Mouse (Mus musculus) heart, postnatal 10 days (tissue): ENCODE measurements at regions not wholly inside any gene's neighbourhood (a gene's known extent, or its start where the extent isn't known, plus 50 kb on each side); places are given as distances from the start of the nearest gene placed in this dataset.

Source experiments
- DNase-seq, 2 experiments: peaks; one replicate each; pipeline ENCODE4 v3.0.0; 2021
- intact Hi-C: fragments of 180-260 bp; cut with DNase I; formaldehyde crosslinking; loops from one replicate; pipeline ENCODE4 v1.15.1; 2025

DNA sequence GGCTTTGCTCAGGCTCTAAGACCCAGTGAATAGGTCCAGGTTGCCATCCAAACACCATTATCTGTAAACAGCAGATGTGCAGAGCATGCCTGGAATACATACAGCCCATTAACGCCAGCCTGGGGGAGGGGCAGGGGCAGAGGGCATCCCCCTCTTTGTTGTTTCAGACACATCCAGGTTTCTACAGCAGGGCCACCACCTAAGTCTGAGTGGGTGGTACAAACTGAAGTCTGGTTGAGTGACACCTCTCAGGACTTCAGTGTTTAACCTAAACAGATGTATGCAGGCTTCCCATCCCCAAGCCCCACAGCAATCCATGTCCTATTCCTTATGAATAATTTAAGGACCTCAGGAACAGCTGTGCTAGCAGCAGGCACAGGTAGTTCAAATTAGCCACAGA lies 194.2 kb downstream of the Xxylt1 start:
- intact Hi-C loops = no loop called here
- no peak for DNase-seq

DNA sequence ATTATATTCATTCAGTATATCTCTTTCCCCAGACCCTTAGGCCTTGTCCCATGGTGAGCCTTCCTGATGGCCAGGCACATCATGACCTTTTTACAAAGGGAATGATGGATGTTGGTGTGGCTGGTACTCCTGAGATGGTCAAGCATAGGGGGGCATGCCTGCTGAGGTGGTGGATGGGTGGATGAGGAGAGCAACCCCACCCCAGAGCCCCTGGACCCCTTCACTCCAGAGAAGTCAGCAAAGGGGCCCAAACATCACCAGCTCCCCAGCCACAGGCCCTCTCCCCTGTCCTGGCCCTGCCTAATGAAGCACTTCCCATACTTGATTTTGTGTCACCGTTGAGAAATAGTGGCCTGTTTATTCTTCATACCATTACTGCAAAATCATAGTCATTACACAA lies 193.7 kb downstream of the Xxylt1 start:
- intact Hi-C loops = no loop called here
- no peak for DNase-seq

DNA sequence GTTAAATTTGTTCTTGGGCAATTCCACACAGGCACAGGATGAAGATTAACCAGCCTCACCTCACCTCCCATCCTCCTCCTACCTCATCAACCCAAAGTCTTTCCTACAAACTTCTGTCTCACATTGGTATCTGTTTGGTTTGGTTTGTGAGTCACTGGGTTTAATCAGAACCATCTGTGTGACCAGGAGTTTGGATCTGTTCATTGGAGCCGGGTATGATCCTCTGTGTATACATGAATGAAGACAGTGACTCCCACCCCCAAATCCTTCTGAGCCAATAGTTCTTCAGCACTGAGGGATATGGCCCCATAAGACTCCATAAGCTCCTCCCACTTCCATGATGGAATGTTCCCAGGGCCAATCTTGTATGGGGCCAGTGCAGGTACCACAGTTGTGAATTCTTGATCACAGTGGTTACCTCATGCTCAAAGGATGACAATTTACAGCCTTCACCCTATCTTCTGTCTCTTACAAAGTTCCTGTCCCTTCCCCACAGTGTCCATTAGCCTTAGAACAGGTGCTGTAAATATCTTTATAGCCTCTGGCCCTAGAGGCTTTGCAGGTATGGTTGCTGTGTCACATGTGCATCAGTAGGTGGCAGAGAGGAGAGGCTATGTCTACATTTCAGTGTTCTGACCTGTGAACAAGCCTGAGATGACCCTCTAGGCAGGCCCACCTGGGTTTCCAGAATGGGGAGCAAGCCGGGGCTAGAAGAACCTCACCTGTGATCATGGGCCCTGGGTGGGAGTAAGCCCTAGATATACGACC lies 192.5 kb downstream of the Xxylt1 start:
- no peak for DNase-seq
- intact Hi-C loops = no loop called here

DNA sequence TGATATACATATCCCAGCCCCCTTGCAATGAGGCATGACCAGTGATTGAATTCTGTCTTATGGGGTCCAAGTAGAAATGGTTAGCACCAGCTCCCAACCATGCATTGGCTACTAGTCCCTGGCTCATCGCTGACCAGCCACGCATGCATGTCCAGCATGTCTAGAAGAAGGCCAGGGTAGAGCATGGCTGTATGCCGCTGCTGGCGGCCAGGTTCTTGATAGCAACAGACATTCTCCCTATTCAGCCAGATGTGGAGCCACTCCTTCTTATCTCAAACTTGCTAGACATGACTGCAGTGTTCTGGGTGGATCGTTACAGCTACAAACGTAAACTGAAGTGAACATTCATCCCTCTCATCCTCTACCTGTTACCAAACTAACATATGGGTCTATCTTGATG lies 188.6 kb downstream of the Xxylt1 start:
- DNase-seq = no peak
- intact Hi-C loops = no loop called here

DNA sequence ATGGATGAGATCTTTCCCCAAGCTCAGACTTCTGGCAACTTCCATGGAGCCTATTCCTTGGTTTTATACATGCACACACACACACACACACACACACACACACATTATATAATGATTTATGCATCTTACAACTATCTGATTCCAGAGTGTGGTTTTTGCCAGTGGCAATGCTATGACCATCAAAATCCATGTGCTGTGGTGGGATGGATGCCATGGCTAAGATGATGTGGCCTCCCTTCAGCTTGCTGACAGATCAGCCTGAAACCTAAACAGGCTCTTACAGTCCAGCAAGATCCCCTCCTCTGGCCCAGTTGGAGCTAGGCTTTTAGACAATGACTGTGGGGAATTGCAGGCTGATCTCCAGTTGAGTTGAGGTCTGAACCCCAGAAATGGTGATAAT lies 187.1 kb downstream of the Xxylt1 start:
- no peak for DNase-seq
- intact Hi-C loops = no loop called here

- no peak for DNase-seq
- intact Hi-C loops = no loop called here
Measured at GRCm38 (mm10) chr16:30895021-30895420, 186.2 kb downstream of the Xxylt1 start.

DNA sequence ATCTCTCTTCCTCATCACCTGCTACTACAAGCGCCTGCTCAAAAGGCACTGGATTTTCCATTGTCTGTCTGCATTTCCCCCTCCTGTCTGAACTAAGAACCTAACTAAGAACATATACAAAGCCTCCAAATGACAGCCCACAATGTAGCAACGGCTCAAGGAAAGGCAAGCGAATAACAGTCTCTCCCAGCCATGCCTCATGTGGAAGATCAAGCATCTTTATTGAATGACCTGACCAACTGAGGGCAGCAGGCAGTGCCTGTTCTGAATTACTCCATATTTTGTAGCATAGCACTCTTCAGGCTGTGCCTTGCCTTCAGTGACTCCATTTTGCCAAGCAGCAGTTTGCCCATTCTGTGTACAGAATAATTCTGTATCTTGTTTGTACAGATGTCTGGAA lies 183.9 kb downstream of the Xxylt1 start:
- DNase-seq = no peak
- intact Hi-C loops = no loop called here

DNA sequence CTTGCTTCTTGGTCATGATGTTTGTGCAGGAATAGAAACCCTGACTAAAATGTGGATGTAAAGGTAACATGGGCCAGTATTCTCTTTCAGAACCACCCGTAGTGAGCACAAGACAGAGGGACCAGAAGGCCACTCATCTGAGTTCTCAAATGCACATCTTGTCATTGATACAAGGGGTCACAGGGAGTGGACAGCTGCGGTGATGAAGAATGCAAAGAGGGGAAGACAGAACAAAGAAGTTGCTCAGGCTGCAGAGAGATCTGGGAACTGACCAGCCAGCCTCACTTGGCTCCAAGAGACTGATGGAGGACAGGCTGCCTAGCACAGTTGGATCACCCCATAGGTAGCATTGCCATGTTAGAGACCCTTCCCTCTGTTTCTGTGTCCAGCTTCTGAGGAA lies 181.1 kb downstream of the Xxylt1 start:
- no peak for DNase-seq
- intact Hi-C loops = no loop called here

- DNase-seq = no peak
- intact Hi-C loops = no loop called here
Measured at GRCm38 (mm10) chr16:30901309-30901708, 179.9 kb downstream of the Xxylt1 start.
